Mouse (Mus musculus): Measurements from ENCODE around the gene Atad1. TPM values are rescaled to one million over a fixed set of nuclear protein-coding genes. Genes with fewer than 3 reads are reported as not detected.
A peak's percentile ranks its signal among the peaks of the same experiment; 100 is the strongest.
"Not testable (repeated sequence)": the region's sequence is repeated elsewhere in the genome, so short reads cannot be mapped to it uniquely, and the experiment has no call there.

Atad1 gene
- polyA plus RNA-seq, 1 experiment from 2014 or later, result 25.3 TPM

DNA sequence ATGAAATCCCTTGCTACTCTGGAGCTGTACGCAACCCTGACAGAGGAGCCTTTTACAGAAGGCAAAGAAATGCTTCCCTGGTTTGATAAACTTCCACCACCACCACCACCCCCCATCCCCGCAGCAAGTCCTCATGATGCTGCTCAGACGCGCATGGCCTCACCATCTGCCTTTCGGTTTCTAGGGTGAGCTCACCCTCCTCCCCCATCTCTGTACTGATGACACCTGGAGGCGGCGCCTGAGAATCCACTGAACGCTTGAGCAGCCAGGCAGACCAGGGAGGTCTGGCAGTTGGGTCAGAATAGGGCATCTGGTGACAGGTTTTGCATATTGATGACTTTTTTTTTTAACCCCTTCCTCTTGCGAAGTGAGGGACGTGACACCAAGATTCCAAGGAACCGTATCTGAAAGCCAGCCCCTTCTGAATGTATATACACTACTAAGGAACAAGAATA is 27.0 kb downstream of the Atad1 start:
- H3K4me2 ChIP-seq, result peak overlapping the region; percentile 77
- peak overlapping the region; percentile 88 for H3K4me3 ChIP-seq (replicated peaks)
- DNase-seq (peak; percentile 68), ATAC-seq (ENCODE audit: low read depth) (peak; percentile 82)
- H3K9me3 ChIP-seq (replicated peaks), result no peaks in the 10 kb centered on the region
- H3K27ac ChIP-seq, result peak overlapping the region; percentile 82; the same call in 1 of the 2 replicates
- peaks cover 38% of the 10 kb centered on the region for H3K4me1 ChIP-seq (replicated peaks)
- peak overlapping the region; percentile 89 for H3K9ac ChIP-seq
- H3K36me3 ChIP-seq, result 0 out of 2 replicates have a peak, but pooled peaks cover 3% of the 10 kb centered on the region
- H3K27me3 ChIP-seq, result no peaks in the 10 kb centered on the region
- 2% methylated on average over 11 of the region's 11 CpGs for WGBS (ENCODE audit: insufficient replicate concordance)

DNA sequence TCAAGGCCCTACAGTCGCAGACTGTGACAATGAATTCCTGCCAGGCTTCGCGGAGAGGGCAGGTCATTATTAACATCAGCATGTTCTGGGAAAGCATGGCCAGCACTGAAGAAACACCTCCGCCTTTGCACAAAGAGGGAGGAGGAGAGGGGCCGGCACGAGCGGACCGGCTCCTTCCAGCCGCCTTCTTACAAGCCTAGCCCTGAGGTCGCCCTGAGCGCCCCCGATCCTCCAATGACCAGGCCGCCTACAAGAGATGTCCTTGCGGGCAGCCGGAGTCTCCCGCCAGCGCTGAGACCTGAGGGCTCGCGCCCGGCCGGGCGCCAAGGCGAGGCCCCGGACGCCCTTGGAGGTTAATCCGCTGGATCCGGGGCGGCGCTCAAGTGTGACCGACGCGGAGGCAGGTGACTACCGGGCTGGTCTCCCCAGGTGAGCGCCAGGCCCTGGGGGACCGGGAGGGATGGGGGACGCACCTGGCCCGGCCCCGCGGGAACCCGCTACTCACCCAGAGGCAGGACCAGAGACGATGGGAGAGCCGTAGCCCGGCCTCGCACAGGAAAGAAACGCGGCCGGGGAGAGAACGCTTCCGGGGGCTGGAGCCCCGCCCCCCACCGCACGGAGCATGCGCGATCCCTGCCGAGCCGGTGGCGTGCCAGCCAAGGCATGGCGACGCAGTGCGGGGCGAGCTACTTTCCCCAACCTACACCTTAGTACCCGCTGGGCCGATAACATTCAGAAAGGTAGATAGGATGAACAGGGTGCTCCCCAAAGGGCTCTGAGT is 27.6 kb downstream of the Atad1 start:
- Histone ChIP-seq H3K4me1 (replicated peaks) (peaks cover 38% of the 10 kb centered on the region), H3K27ac (peak overlapping the region; percentile 82), H3K27me3 (no peaks in the 10 kb centered on the region), H3K9me3 (replicated peaks) (no peaks in the 10 kb centered on the region), H3K9ac (peak overlapping the region; percentile 89), H3K4me2 (peak overlapping the region; percentile 77), H3K4me3 (replicated peaks) (peak overlapping the region; percentile 88), H3K36me3 (0 out of 2 replicates have a peak, but pooled peaks cover 3% of the 10 kb centered on the region)
- ATAC-seq (ENCODE audit: low read depth) (peak; percentile 97), DNase-seq (peak; percentile 81)
- WGBS (ENCODE audit: insufficient replicate concordance), result under 1% methylated on average over 62 of the region's 63 CpGs

DNA sequence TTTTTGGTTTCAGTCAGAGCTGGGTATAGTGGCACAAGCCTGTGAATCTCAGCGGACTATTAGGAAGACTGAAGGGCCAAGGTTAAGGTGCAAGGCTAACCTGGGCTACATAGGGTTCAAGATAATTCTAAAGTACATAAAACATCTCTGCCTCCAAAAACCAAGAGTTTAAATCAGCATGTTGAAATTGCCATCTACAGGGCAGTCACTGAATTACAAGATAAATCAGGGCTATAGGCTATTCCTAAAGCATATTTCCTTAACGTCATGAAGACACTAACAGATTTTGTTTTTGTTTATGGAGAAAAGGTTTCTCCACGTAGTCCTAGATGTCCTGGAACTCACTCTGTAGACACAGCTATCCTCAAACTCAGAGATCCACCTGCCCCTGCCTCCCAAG is 29.3 kb downstream of the Atad1 start:
- Histone ChIP-seq H3K27ac (no peak overlapping the region), H3K4me2 (peak overlapping the region; percentile 77; the same call in 1 of the 2 replicates), H3K36me3 (peaks cover 17% of the 10 kb centered on the region), H3K27me3 (no peaks in the 10 kb centered on the region), H3K4me3 (replicated peaks) (no peak overlapping the region), H3K4me1 (replicated peaks) (peaks cover 35% of the 10 kb centered on the region), H3K9ac (no peak overlapping the region), H3K9me3 (replicated peaks) (no peaks in the 10 kb centered on the region)
- ATAC-seq (ENCODE audit: low read depth) (no peak), DNase-seq (no peak)
- WGBS (ENCODE audit: insufficient replicate concordance), result 44% methylated on average over 3 of the region's 3 CpGs

DNA sequence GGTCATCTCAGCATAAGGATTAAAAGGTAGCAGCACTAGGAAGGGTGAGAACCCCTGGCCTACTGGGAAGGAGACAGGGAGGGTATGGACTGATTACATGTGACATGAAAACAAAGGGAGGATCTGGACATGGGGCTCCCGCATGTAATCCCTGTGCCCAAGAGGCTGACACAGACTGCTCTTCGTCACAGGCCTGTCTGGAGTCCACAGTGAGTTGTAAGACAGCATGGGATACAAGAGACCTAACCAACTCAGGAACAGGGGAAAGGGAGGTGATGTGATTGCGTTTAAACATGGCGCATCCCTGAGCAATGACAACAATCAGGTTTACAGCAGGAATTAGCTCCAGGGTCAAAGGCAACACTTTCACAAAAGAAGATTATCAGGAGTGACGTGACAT is 30.6 kb downstream of the Atad1 start:
- Histone ChIP-seq H3K4me1 (replicated peaks) (peaks cover 29% of the 10 kb centered on the region), H3K9ac (no peak overlapping the region), H3K27ac (no peak overlapping the region), H3K9me3 (replicated peaks) (no peaks in the 10 kb centered on the region), H3K27me3 (no peaks in the 10 kb centered on the region), H3K36me3 (peaks cover 30% of the 10 kb centered on the region), H3K4me2 (no peak overlapping the region), H3K4me3 (replicated peaks) (no peak overlapping the region)
- ATAC-seq (ENCODE audit: low read depth) (no peak), DNase-seq (no peak)
- 86% methylated on average over 5 of the region's 5 CpGs for WGBS (ENCODE audit: insufficient replicate concordance)

DNA sequence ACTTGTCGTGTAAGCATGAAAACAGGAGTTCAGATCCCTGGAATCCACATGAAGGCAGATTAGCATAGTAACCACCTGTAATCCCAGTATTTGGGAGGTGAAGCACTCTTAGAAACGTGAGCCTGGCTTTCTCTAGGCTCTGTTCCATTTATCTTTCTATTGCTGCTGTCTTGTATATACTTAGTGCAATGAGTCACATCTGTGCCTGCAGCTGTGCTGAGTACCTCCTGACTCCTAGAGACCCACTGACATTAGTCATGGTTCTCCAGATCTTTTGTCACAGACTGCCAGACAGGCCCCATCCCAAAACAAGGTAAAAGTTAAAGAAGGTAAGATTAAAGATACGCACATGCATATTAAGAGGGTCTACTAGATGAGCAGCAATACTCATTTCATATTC is 37.4 kb downstream of the Atad1 start:
- no peaks in the 10 kb centered on the region for H3K27me3 ChIP-seq
- H3K4me1 ChIP-seq (replicated peaks), result 0 out of 2 replicates have a peak, but pooled peaks cover 3% of the 10 kb centered on the region
- peaks cover 70% of the 10 kb centered on the region for H3K36me3 ChIP-seq
- no peak for ATAC-seq (ENCODE audit: low read depth)
- no peak overlapping the region for H3K27ac ChIP-seq
- H3K4me3 ChIP-seq (replicated peaks), result no peak overlapping the region
- DNase-seq, result no peak
- no peak overlapping the region for H3K4me2 ChIP-seq
- H3K9ac ChIP-seq, result no peak overlapping the region
- 76% methylated on average over 3 of the region's 3 CpGs for WGBS (ENCODE audit: insufficient replicate concordance)
- no peaks in the 10 kb centered on the region for H3K9me3 ChIP-seq (replicated peaks)

DNA sequence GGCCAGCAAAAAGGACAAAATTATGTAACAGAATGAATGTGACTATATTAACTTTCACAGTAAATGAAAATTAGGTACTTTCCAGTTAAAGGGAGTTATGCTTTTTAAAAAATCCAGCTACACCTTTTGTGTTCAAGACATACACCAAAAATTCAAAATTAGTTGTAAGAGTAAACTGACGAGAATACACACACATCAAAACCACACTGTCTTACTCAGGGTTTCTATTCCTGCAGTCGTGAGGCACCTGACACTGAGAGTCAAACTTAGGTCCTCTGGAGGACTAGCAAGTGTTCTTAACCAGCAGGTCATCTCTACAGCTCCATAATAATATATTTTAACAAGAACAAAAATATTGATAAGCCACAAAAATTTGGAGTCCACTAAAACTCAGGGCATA is 42.9 kb downstream of the Atad1 start:
- H3K27ac ChIP-seq, result no peak overlapping the region
- ATAC-seq (ENCODE audit: low read depth), result no peak
- no peaks in the 10 kb centered on the region for H3K9me3 ChIP-seq (replicated peaks)
- H3K4me1 ChIP-seq (replicated peaks), result no peaks in the 10 kb centered on the region
- DNase-seq, result no peak
- no peak overlapping the region for H3K9ac ChIP-seq
- no peak overlapping the region for H3K4me2 ChIP-seq
- WGBS (ENCODE audit: insufficient replicate concordance), result 76% methylated on average over 2 of the region's 2 CpGs
- no peaks in the 10 kb centered on the region for H3K27me3 ChIP-seq
- no peak overlapping the region for H3K4me3 ChIP-seq (replicated peaks)
- peaks cover 68% of the 10 kb centered on the region for H3K36me3 ChIP-seq

DNA sequence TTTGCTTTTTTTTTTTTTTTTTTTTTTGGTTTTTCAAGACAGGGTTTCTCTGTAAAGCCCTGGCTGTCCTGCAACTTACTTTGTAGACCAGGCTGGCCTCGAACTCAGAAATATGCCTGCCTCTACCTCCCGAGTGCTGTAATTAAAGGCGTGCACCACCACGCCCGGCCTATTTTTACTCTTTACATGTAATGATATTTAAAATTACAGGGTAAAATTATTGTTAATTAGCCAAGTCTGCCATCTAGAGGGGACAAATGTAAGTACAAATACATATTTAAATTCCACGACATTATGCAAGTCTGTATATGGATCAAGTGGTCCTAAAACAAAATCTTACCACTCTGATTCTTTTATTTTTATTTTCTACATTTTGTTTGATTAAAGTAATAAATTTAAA is 49.9 kb downstream of the Atad1 start:
- Histone ChIP-seq H3K36me3 (peaks cover 49% of the 10 kb centered on the region), H3K9ac (no peak overlapping the region), H3K27me3 (no peaks in the 10 kb centered on the region), H3K27ac (no peak overlapping the region), H3K4me2 (no peak overlapping the region), H3K4me3 (replicated peaks) (no peak overlapping the region), H3K9me3 (replicated peaks) (no peaks in the 10 kb centered on the region), H3K4me1 (replicated peaks) (peaks cover 10% of the 10 kb centered on the region; the same call in 1 of the 2 replicates)
- 49% methylated on average over 6 of the region's 6 CpGs for WGBS (ENCODE audit: insufficient replicate concordance)
- ATAC-seq (ENCODE audit: low read depth) (no peak), DNase-seq (no peak)

DNA sequence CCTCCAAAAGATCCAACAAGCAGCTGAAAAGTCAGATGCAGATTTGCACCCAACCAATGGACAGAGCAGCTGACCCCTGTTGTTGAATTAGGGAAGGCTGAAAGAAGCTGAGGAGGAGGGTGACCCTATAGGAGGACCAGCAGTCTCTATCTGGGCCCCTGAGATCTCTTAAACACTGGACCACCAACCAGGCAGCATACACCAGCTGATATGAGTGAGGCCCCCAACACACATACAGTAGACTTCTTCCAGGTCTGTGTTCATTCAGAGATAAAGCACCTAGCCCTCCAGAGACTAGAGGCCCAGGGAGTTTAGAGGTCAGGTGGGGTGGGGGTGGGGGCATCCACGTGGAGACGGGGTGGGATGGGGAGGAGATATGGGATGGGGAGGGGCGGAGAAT is 51.4 kb downstream of the Atad1 start:
- H3K9ac ChIP-seq; H3K4me3 ChIP-seq (replicated peaks); H3K9me3 ChIP-seq (replicated peaks); H3K27me3 ChIP-seq; H3K27ac ChIP-seq; DNase-seq; H3K4me2 ChIP-seq: not testable (repeated sequence)
- peaks cover 39% of the 10 kb centered on the region for H3K36me3 ChIP-seq
- WGBS (ENCODE audit: insufficient replicate concordance), result 28% methylated on average over 3 of the region's 3 CpGs
- H3K4me1 ChIP-seq (replicated peaks), result peaks cover 10% of the 10 kb centered on the region; the same call in 1 of the 2 replicates
- peak; percentile 53; the same call in 1 of the 2 replicates for ATAC-seq (ENCODE audit: low read depth)

DNA sequence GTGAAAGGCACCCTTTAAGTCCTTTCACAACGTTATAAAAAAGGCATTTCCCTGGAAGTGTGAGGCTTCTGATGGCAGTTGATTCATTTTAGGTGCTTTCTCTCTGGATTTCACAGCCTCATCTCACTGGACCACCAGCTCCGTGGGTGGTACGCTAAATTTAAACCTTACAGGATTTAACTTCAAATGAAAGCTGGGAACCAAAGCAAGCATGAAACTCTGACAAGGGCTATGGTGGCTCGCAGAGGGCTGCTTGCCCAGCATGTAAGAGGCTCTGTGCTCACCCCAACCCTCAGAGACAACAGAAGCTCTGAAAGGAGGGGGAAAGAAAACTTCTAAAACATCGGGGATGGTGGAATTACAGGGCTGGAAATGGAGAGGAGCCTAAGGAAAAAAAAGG is 51.9 kb downstream of the Atad1 start:
- no peak for ATAC-seq (ENCODE audit: low read depth)
- H3K9ac ChIP-seq, result no peak overlapping the region
- WGBS (ENCODE audit: insufficient replicate concordance), result 79% methylated on average over 5 of the region's 5 CpGs

DNA sequence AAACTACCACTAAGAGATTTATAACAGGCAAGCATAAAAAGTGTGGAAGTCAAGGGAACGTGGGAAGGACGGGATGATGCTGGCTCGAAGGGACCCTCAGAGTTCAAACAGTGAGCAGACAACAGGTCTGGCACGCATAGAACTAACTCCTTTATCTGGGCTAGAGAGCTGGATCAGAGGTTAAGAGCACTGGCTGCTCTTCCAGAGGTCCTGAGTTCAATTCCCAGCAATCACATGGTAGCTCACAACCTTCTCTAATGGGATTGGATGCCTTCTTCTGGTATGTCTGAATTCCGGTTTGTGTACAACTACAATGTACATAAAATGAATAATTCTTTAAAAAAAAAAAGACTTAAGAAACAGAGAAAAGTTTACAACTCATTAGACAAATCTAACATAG is 56.5 kb downstream of the Atad1 start:
- H3K36me3 ChIP-seq, result peaks cover 47% of the 10 kb centered on the region
- H3K9ac ChIP-seq, result no peak overlapping the region
- H3K9me3 ChIP-seq (replicated peaks), result no peaks in the 10 kb centered on the region
- no peak for DNase-seq
- no peak overlapping the region for H3K4me2 ChIP-seq
- no peak overlapping the region for H3K27ac ChIP-seq
- H3K27me3 ChIP-seq, result no peaks in the 10 kb centered on the region
- WGBS (ENCODE audit: insufficient replicate concordance), result 86% methylated on average over 5 of the region's 5 CpGs
- peaks cover 4% of the 10 kb centered on the region; the same call in 1 of the 2 replicates for H3K4me1 ChIP-seq (replicated peaks)
- no peak overlapping the region for H3K4me3 ChIP-seq (replicated peaks)
- ATAC-seq (ENCODE audit: low read depth), result no peak

More for the DNA sequence above, 51.9 kb downstream of the Atad1 start:
- no peak overlapping the region for H3K4me2 ChIP-seq
- no peak for DNase-seq
- peaks cover 40% of the 10 kb centered on the region for H3K36me3 ChIP-seq
- H3K27ac ChIP-seq, result no peak overlapping the region
- no peaks in the 10 kb centered on the region for H3K9me3 ChIP-seq (replicated peaks)
- no peaks in the 10 kb centered on the region for H3K27me3 ChIP-seq
- no peak overlapping the region for H3K4me3 ChIP-seq (replicated peaks)
- H3K4me1 ChIP-seq (replicated peaks), result peaks cover 10% of the 10 kb centered on the region; the same call in 1 of the 2 replicates

DNA sequence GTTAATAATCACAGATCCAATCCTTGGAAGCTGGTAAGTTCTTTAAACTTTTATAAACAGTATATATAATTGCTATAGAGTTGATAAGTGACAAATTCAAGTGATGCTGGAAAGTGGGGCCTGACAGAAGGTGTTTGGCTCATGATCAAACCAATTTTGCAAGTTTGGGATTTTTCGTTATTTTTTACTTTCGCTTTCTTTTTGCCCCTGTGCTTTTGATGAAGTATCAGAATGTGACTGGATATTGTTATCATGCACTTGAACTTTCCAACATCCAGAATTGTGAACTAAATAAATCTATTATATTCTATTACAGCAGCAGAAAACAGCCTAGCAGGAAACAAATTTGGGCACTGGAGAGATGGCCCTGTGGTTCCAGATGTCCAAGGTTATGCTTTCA is 58.7 kb downstream of the Atad1 start:
- Histone ChIP-seq H3K36me3 (peaks cover 39% of the 10 kb centered on the region), H3K27me3 (no peaks in the 10 kb centered on the region), H3K27ac (no peak overlapping the region), H3K9ac (no peak overlapping the region), H3K4me3 (replicated peaks) (no peak overlapping the region), H3K9me3 (replicated peaks) (no peaks in the 10 kb centered on the region), H3K4me2 (no peak overlapping the region), H3K4me1 (replicated peaks) (no peaks in the 10 kb centered on the region)
- 75% methylated on average over 2 of the region's 2 CpGs for WGBS (ENCODE audit: insufficient replicate concordance)
- DNase-seq, result no peak
- ATAC-seq (ENCODE audit: low read depth), result no peak

DNA sequence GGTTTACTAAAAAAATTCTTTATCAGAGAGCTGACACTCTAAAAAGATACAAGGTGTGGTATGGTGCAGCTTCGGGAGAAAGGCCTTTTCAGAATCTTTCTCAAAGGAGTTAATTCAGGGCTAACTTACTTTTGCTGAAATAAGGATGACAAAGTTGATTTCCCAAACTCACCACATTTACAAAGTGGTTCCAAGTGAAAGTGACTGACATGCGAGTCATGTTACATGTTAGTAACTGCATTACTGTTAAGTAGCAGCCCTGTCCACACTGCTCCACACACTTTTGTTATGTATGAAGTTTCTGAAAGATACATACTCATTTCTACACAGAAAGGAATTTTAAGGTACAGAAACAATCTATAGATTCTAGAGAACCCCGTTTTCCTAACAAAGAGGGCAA is 63.8 kb downstream of the Atad1 start:
- no peak overlapping the region for H3K4me3 ChIP-seq (replicated peaks)
- no peak for ATAC-seq (ENCODE audit: low read depth)
- peaks cover 33% of the 10 kb centered on the region for H3K36me3 ChIP-seq
- WGBS (ENCODE audit: insufficient replicate concordance), result 73% methylated on average over 3 of the region's 3 CpGs
- no peak overlapping the region for H3K9ac ChIP-seq
- no peaks in the 10 kb centered on the region for H3K4me1 ChIP-seq (replicated peaks)
- H3K27ac ChIP-seq, result no peak overlapping the region
- H3K4me2 ChIP-seq, result no peak overlapping the region
- no peaks in the 10 kb centered on the region for H3K9me3 ChIP-seq (replicated peaks)
- no peak for DNase-seq
- H3K27me3 ChIP-seq, result no peaks in the 10 kb centered on the region
